Mouse (Mus musculus): ENCODE measurements at regions not wholly inside any gene's neighbourhood (a gene's known extent, or its start where the extent isn't known, plus 50 kb on each side); places are given as distances from the start of the nearest gene placed in this dataset.

- no peak for DNase-seq
- H3K27ac ChIP-seq (ENCODE audit: insufficient read depth, low read depth, low read length) = no peak overlapping the region
- H3K27me3 ChIP-seq (replicated peaks; ENCODE audit: control insufficient read depth, insufficient read depth, low read length) = no peaks in the 10 kb centered on the region
- WGBS = 75% methylated on average over 3 of the region's 3 CpGs
- no peak overlapping the region for H3K4me3 ChIP-seq (ENCODE audit: insufficient read depth, low read depth, low read length)
- H3K36me3 ChIP-seq (ENCODE audit: control insufficient read depth, insufficient read depth, low read length) = no peaks in the 10 kb centered on the region
- TF ChIP-seq CTCF (conservative IDR thresholded peaks at IDR 0.05; ENCODE audit: insufficient read depth, insufficient read length, low read depth, low read length) (no peak), POLR2A (IDR thresholded peaks at IDR 0.05; ENCODE audit: low read depth, low read length) (no peak)
- H3K4me1 ChIP-seq (ENCODE audit: control insufficient read depth, insufficient read depth, low read length) = no peaks in the 10 kb centered on the region
Observed at GRCm38 (mm10) chr4:89518027-89518426, 161.2 kb upstream of the Dmrta1 start.

DNA sequence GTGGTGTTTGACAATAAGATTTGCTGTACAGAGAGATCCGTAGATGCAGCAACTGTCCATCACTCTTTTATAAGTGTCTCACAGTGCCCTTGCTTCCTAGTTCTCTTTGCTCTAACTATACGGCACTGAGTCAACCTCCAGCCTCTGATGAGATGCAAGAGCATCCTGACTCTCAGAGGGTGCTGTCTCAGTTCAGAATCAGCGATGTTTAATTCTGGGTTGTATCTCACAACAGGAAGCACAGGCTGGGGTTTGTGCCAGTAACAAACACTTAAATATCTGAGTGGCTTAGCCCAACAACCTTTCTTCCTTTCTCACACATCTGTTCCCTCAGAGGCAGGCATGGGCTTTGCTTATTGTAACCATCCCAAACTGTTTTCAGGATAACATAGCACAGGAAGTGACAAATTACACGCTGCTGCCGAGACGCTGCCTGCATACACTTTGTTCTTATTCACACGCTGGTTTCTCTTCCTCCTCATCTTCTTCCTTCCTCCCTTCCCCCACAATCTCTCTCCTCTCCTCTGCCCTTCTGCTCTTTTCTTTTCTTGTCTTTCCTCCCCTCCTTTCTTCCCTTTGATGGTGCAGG lies 163.3 kb upstream of the Dmrta1 start:
- no peak overlapping the region for H3K4me3 ChIP-seq (ENCODE audit: insufficient read depth, low read depth, low read length)
- WGBS = 45% methylated on average over 7 of the region's 7 CpGs
- H3K27ac ChIP-seq (ENCODE audit: insufficient read depth, low read depth, low read length) = no peak overlapping the region
- H3K27me3 ChIP-seq (replicated peaks; ENCODE audit: control insufficient read depth, insufficient read depth, low read length) = no peaks in the 10 kb centered on the region
- H3K4me1 ChIP-seq (ENCODE audit: control insufficient read depth, insufficient read depth, low read length) = no peaks in the 10 kb centered on the region
- TF ChIP-seq CTCF (conservative IDR thresholded peaks at IDR 0.05; ENCODE audit: insufficient read depth, insufficient read length, low read depth, low read length) (no peak), POLR2A (IDR thresholded peaks at IDR 0.05; ENCODE audit: low read depth, low read length) (no peak)
- no peaks in the 10 kb centered on the region for H3K36me3 ChIP-seq (ENCODE audit: control insufficient read depth, insufficient read depth, low read length)
- DNase-seq = no peak

GRCm38 (mm10) chr4:89514981-89515380 lies 164.3 kb upstream of the Dmrta1 start:
- H3K27ac ChIP-seq (ENCODE audit: insufficient read depth, low read depth, low read length) = no peak overlapping the region
- H3K4me1 ChIP-seq (ENCODE audit: control insufficient read depth, insufficient read depth, low read length) = no peaks in the 10 kb centered on the region
- no peaks in the 10 kb centered on the region for H3K36me3 ChIP-seq (ENCODE audit: control insufficient read depth, insufficient read depth, low read length)
- TF ChIP-seq POLR2A (IDR thresholded peaks at IDR 0.05; ENCODE audit: low read depth, low read length) (no peak), CTCF (conservative IDR thresholded peaks at IDR 0.05; ENCODE audit: insufficient read depth, insufficient read length, low read depth, low read length) (no peak)
- no peaks in the 10 kb centered on the region for H3K27me3 ChIP-seq (replicated peaks; ENCODE audit: control insufficient read depth, insufficient read depth, low read length)
- WGBS = 73% methylated on average over 7 of the region's 7 CpGs
- DNase-seq = no peak
- H3K4me3 ChIP-seq (ENCODE audit: insufficient read depth, low read depth, low read length) = no peak overlapping the region

GRCm38 (mm10) chr4:89510593-89510992 lies 168.6 kb upstream of the Dmrta1 start:
- no peak for DNase-seq
- Histone ChIP-seq H3K36me3 (ENCODE audit: control insufficient read depth, insufficient read depth, low read length) (no peaks in the 10 kb centered on the region), H3K4me3 (ENCODE audit: insufficient read depth, low read depth, low read length) (no peak overlapping the region), H3K27ac (ENCODE audit: insufficient read depth, low read depth, low read length) (no peak overlapping the region), H3K27me3 (replicated peaks; ENCODE audit: control insufficient read depth, insufficient read depth, low read length) (no peaks in the 10 kb centered on the region), H3K4me1 (ENCODE audit: control insufficient read depth, insufficient read depth, low read length) (peaks cover 7% of the 10 kb centered on the region; the same call in 1 of the 2 replicates)
- TF ChIP-seq POLR2A (IDR thresholded peaks at IDR 0.05; ENCODE audit: low read depth, low read length) (no peak), CTCF (conservative IDR thresholded peaks at IDR 0.05; ENCODE audit: insufficient read depth, insufficient read length, low read depth, low read length) (no peak)
- WGBS = 82% methylated on average over 5 of the region's 5 CpGs

- H3K27me3 ChIP-seq (replicated peaks; ENCODE audit: control insufficient read depth, insufficient read depth, low read length) = no peaks in the 10 kb centered on the region
- H3K4me3 ChIP-seq (ENCODE audit: insufficient read depth, low read depth, low read length) = no peak overlapping the region
- H3K4me1 ChIP-seq (ENCODE audit: control insufficient read depth, insufficient read depth, low read length) = peaks cover 7% of the 10 kb centered on the region; the same call in 1 of the 2 replicates
- no peak for TF ChIP-seq POLR2A (IDR thresholded peaks at IDR 0.05; ENCODE audit: low read depth, low read length)
- TF ChIP-seq CTCF (conservative IDR thresholded peaks at IDR 0.05; ENCODE audit: insufficient read depth, insufficient read length, low read depth, low read length) = no peak
- no peak for DNase-seq
- H3K36me3 ChIP-seq (ENCODE audit: control insufficient read depth, insufficient read depth, low read length) = no peaks in the 10 kb centered on the region
- no peak overlapping the region for H3K27ac ChIP-seq (ENCODE audit: insufficient read depth, low read depth, low read length)
- WGBS = 92% methylated on average over 13 of the region's 13 CpGs
Observed at GRCm38 (mm10) chr4:89509655-89510391, 169.4 kb upstream of the Dmrta1 start.

DNA sequence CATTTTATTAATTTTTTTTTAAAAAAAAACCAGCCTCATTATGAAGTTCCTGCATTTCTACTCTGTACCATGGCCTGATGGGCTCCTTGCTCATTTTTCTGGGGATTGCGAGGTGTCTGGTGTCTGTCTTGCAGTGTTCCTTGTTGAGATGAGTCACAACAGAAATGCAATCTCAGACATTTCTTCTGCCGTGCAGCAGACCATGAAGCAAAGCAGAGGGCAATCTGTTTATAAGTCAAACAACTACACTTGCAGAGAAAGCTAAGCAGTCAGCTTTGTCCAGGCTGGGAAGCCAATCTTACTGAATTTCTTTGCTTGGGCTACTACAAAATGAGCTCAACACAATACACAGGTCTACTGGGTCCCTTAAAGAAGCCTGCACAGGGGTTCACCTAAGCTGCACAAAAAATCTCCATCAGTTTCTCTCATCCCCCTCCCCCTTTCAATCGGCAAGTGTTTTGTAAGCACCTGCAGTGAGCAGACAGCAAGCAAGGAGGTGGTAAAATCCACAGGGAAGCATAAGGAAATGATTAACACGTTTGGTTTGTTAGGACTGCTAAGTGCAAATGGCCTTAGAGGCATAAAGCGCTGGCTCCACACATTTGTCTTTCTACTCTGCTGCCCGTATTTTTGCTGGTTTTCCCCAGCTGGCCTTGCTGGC lies 171.0 kb upstream of the Dmrta1 start:
- Histone ChIP-seq H3K4me1 (ENCODE audit: control insufficient read depth, insufficient read depth, low read length) (peaks cover 7% of the 10 kb centered on the region; the same call in 1 of the 2 replicates), H3K27me3 (replicated peaks; ENCODE audit: control insufficient read depth, insufficient read depth, low read length) (no peaks in the 10 kb centered on the region), H3K4me3 (ENCODE audit: insufficient read depth, low read depth, low read length) (no peak overlapping the region), H3K27ac (ENCODE audit: insufficient read depth, low read depth, low read length) (no peak overlapping the region), H3K36me3 (ENCODE audit: control insufficient read depth, insufficient read depth, low read length) (no peaks in the 10 kb centered on the region)
- WGBS = 25% methylated on average over 6 of the region's 6 CpGs
- TF ChIP-seq POLR2A (IDR thresholded peaks at IDR 0.05; ENCODE audit: low read depth, low read length) (no peak), CTCF (conservative IDR thresholded peaks at IDR 0.05; ENCODE audit: insufficient read depth, insufficient read length, low read depth, low read length) (no peak)
- DNase-seq = peak; percentile 43

DNA sequence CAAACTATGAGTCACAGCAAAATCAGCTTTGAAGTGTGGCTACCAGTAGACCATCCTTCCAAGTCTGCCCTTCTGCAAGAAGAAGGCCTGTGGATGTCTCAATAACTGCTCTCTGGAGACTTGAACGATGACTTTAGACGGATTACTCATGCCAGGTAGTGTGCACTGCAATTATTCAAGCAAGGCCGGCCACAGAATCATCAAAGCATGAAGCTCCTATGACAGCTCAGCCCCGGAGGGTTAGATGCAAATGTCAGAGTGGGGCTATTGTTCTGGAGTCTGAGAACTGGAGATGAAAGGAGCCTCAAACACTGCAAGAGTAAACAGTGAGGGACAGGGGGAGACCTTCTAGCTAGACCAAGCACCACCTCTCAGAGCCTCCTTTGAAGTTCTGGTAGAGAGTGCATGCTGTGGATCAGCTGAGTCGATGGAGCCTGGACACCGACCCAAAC lies 173.8 kb upstream of the Dmrta1 start:
- Histone ChIP-seq H3K4me3 (ENCODE audit: insufficient read depth, low read depth, low read length) (no peak overlapping the region), H3K36me3 (ENCODE audit: control insufficient read depth, insufficient read depth, low read length) (no peaks in the 10 kb centered on the region), H3K27ac (ENCODE audit: insufficient read depth, low read depth, low read length) (no peak overlapping the region), H3K27me3 (replicated peaks; ENCODE audit: control insufficient read depth, insufficient read depth, low read length) (no peaks in the 10 kb centered on the region), H3K4me1 (ENCODE audit: control insufficient read depth, insufficient read depth, low read length) (peaks cover 7% of the 10 kb centered on the region; the same call in 1 of the 2 replicates)
- TF ChIP-seq POLR2A (IDR thresholded peaks at IDR 0.05; ENCODE audit: low read depth, low read length) = no peak
- TF ChIP-seq CTCF (conservative IDR thresholded peaks at IDR 0.05; ENCODE audit: insufficient read depth, insufficient read length, low read depth, low read length) = no peak
- WGBS = 12% methylated on average over 6 of the region's 6 CpGs
- DNase-seq = no peak

Measured in kidney, adult 2 months (tissue).